Mouse (Mus musculus): ENCODE data around the gene Endog.
"Not testable (repeated sequence)": the region's sequence is repeated elsewhere in the genome, so short reads cannot be mapped to it uniquely, and the experiment has no call there.

Endog gene

DNA sequence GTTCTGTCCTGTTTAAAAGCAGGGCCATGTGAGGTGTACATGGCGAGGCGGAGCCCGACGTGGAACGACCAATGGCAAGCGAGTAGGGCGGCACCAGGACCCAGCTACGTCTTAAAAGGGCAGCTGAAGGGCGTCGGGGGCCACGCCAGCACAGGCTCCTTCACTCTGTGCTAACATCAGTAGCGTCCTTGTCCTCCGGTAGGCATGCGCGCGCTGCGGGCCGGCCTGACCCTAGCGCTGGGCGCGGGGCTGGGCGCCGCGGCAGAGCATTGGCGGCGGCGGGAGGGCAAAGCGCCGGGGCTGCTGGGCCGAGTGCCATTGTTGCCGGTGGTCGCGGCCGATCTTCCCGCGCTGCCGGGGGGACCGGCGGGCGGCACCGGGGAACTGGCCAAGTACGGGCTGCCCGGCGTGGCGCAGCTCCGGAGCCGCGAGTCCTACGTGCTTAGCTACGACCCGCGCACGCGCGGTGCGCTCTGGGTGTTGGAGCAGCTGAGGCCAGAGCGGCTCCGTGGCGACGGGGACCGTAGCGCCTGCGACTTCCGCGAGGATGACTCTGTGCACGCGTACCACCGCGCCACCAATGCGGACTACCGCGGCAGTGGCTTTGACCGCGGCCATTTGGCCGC, at the start of gene Endog:
Gene Endog, plus strand, starts transcription at position 123 of the 626 bp plus-strand sequence.
- DNase-seq (ENCODE audit: low spot score), result peak; percentile 64

- DNase-seq (ENCODE audit: low spot score), result no peak
Measured at GRCm38 (mm10) chr2:30122766-30123165, 48.5 kb upstream of the Endog start.

GRCm38 (mm10) chr2:30123729-30124471, 47.4 kb upstream of the Endog start:
- no peak for DNase-seq (ENCODE audit: low spot score)

DNA sequence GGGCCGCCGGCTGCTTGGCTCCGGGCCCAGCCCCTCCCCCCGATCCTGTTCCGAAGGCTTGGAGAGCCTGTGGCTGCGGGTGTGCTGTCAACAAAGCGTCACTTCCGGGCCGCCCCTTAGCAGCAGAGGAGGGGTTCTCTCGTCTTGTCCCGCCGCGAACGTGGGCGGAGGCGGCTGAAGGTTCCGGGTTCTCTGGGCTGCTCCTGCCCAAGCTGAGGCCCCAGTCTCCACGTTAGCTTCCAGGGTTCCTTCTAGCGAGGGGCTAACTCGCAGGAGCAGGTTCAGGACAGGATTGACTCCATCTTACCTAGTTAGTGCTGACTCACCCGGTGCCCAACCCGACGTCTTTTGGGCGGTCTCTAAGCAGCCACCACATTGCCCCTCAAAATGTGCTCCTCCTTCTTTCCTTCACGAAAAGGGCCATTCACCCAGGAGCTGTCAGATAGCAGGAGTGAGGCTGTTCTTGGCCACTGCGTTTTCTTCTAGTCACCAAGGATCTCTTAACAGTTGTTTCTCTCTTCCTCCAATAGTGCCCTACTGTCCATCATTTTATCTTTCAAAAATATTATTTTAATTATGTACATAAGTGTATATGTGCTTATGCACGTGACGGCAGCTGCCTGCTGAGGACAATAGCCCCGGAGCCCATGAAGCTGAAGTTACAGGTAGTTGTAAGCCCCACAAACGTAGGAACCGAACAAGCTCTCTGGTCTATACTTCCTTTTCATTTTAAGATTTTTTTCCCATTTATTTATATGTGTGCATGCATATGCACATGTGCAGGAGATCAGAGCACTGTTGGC, 46.6 kb upstream of the Endog start, which contains the start of gene Zer1:
Gene Zer1, minus strand, starts transcription at position 114 of the 803 bp plus-strand sequence.
- DNase-seq (ENCODE audit: low spot score), result peak; percentile 91

GRCm38 (mm10) chr2:30128789-30129188, 42.5 kb upstream of the Endog start:
- peak; percentile 54 for DNase-seq (ENCODE audit: low spot score)

DNA sequence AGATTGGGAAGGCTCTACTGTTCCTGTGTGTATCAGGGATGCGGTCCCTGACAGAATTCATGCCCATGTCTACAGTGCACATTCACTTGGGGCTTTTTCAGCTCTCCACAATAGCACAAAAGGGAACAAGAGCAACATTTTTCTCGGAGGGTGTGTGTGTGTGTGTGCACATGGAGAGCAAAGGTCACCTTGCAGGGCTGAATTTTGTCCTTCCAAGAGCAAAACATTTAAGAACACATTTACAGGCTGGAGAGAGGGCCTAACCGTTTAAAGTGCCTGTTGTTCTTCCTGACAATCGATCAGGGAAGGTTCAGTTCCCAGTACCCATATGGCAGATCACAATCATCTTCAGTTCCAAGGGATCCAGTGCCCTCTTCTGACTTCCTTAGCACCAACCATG, 41.1 kb upstream of the Endog start:
- DNase-seq (ENCODE audit: low spot score), result no peak

- DNase-seq (ENCODE audit: low spot score), result not testable (repeated sequence)
Measured at GRCm38 (mm10) chr2:30131240-30131639, 40.1 kb upstream of the Endog start.

GRCm38 (mm10) chr2:30132801-30133612, 38.3 kb upstream of the Endog start:
- peak; percentile 63 for DNase-seq (ENCODE audit: low spot score)

DNA sequence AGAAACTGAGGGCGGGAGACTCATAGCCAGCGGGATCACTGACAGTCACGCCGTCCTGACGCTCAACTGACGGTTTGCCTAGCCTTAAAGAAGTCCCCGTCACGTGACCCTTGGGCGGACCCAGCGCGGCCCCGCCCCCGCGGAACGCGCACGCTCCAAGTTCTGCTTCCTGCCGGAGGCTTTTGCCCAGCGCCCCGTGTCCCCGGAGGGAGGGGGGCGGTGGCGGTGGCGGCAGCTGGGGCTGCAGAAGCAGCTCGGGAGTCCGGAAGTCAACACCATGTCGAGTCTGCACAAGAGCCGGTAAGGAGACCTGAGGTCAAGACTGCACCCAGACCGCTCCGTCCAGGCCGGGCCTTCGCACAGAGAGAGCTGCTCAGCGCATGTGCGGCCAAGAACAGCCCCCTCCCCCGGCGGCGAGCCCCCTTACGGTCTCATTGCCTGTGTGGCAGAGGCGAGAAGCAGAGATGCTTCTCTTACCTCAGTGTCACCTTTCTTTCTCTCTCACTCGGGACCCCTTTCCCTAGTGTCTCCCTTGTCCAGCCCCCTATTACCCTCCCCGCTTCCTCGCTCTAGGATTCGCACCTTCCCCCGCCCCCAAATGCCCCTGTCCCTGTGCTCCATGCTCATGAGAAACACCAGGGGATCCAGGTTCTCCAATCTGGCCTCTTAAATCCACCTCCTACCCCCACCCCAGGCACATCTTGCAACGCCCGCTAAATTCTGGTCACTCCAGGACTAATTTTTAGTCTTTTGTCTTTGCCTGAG, 37.5 kb upstream of the Endog start, which contains the start of gene Tbc1d13:
Gene Tbc1d13, plus strand, starts transcription at position 134 of the 765 bp plus-strand sequence.
- DNase-seq (ENCODE audit: low spot score), result peak; percentile 94

DNA sequence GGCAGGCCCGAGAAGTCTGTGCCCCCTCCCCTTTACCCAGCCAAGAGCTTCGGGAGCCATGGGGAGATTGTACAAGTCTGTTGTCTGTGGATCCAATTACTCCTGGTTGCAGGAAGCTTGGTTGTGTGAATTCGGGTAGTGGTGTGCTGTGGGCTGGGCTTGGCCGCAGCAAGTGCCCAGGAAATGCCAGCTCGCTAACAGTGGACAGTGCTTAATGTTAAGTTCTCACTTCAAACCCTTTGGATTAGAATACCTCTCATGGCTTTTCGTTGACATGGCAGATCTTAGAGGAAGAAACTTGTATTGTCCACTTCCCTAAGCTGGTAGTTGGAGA, 36.9 kb upstream of the Endog start:
- DNase-seq (ENCODE audit: low spot score), result peak; percentile 22

DNA sequence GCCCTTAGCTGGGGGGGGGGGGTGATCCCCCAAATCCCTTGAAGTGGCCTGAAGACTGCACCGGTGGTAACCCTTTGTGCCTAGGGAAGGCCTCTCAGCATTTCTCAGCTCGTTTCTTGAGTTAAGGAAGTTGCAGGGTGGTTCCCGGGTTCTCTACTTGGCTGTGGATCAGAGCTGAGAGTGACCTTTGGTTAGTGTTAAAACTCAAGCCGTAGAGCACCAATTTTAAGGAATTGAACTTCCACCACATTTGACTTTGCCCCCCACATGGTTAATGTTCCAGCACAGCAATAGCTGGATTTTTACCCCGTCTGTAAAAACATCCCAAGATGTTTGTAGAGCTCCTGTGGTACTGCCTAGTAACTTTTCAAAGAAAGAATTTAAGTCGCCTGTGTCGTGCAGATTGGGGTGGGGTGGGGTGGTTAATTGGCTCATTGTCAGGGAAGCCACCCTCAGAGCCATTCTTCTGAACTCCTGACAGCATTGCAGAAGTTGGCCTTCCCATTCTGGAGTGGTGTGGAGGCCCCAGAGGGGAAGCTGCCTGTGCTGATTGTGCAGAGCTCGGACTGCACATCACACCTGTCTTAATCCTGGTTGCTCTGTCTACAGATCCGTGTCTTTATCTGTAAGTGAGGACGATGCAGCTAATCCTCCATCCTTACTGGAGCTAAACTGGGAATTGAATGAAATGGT, 36.2 kb upstream of the Endog start:
- DNase-seq (ENCODE audit: low spot score), result no peak

DNA sequence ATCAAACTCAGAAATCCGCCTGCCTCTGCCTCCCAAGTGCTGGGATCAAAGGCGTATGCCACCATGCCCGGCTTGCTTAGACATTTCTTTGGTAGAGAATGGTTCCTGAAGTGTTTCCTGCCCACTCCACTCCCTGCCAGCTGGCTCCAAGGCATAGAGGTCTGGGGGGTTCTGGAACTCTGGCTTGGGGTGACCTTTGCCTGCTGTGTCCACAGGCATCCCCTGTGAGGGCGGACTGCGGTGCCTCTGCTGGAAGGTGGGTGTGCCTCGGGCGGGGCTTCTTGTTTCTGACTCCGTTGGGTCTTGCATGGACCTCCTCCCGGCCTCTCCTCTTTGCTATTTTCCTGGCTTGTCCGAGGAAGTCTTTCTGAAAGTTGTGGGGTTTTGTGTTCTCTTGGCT, 34.8 kb upstream of the Endog start:
- DNase-seq (ENCODE audit: low spot score), result no peak

DNA sequence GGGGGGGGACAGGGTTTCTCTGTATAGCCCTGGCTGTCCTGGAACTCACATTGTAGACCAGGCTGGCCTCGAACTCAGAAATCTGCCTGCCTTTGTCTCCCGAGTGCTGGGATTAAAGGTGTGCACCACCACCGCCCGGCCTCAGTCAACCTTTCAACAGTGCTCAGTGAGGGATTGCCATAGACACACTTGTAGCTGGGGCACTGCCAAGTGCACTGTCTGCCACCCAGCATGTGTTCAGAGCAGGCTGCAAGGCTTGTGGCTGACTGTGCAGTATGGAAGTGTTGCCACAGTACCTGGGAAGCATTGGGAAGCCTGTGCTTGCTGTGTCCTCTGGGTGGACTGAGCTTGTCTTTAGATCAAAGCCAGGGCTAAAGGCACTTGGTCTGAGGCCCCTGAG, 31.3 kb upstream of the Endog start:
- DNase-seq (ENCODE audit: low spot score), result not testable (repeated sequence)

GRCm38 (mm10) chr2:30144436-30144835, 26.9 kb upstream of the Endog start:
- no peak for DNase-seq (ENCODE audit: low spot score)

DNA sequence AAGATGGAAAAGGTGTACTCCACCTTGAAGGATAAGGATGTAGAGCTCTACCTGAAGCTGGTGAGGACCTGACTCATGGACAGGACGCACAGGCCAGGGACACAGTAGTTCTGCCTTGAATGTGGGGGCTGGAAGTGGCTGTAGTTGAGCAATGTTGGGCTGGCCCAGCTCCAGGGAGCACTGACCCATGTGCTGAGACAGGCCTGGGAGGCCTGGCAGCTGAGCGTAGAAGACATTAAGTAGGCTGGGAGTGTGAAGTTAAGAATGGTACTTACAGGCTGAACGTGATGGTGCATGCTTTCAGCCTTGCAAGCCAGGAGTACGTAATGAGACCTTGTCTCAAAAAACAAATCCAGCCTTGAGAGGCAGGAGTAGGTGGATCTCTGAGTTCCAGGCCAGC, 23.8 kb upstream of the Endog start:
- DNase-seq (ENCODE audit: low spot score), result no peak

DNA sequence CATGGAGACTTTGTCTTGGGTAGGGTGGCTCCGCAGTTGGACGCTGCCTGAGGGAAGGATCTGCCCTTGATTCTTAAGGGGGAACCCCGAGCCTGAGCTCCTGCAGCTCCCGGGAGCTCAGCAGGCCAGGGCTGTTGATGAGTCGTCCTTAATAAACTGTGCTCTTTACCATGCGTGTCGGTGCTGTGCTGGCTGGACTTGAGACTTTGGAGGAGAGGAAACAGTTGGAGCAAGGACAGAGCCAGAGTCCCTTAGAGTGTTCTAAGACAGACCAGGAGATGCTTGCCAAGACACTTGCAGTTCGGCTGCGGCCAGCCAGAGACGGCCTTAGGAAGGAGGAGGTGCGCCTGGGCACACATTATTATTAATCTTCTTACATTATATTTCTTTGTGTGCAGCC, 19.5 kb upstream of the Endog start:
- no peak for DNase-seq (ENCODE audit: low spot score)

GRCm38 (mm10) chr2:30152616-30153015, 18.7 kb upstream of the Endog start:
- no peak for DNase-seq (ENCODE audit: low spot score)

DNA sequence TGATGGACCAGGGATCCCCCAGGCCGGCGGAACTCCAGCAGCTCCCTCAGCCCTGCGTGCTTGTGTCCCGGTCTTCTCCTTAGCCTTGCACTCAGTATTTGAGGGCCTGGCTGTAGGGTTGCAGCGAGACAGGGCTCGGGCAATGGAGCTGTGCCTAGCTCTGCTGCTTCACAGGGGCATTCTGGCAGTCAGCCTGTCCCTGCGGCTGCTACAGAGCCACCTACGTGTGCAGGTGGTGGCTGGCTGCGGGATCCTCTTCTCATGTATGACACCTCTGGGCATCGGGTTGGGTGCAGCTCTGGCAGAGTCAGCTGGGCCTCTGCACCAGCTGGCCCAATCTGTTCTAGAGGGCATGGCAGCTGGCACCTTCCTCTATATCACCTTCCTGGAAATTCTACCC, 11.4 kb upstream of the Endog start:
- DNase-seq (ENCODE audit: low spot score), result not testable (repeated sequence)

DNA sequence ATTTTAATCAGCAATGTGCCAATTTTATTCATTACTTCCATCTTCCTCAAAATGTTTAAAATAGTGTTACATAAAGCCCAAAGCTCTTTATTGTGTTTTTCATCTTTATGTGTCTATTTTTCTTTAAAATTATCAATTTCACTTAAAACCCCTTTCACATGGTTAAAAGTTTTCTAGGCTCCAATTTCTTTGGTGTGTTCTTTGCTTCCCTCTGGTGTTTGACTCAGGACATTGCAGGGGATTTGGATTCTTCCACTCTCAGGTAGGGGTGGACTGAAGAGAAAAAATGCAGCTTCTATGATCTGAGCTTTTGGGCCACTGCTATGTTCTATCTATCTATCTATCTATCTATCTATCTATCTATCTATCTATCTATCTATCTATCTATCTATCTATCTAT, 9.5 kb upstream of the Endog start:
- DNase-seq (ENCODE audit: low spot score), result peak; percentile 62

DNA sequence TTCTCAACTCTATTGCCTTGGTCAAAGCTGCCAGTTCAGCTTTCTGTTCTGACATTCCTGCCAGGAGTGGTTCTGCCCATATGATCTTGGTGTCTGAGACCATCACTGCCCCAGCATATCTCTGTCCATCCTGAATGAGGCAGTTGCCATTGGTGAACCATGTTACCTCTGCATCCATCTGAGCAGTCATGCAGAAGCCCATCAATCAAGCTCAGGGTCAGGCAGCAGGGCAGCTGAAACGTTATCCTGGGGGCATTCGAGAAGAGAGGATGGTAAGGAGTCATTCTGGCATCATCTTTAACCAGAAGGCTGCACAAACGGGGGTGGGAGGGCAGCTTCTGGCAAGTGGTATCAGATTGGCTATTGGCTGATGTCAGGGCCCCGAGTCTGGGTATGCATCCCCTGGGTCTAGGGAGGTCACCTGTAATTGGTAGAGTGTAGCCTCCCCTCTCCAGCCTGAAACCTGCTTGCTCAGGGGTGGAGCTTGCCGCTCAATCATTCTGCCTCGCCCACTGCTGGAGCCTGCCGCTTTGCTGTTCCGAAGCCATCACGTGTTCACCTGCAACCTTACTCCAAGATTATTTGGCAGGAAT, 6.9 kb upstream of the Endog start:
- no peak for DNase-seq (ENCODE audit: low spot score)

All from MN1 (cell line).